Mouse (Mus musculus) heart, adult 2 months (tissue): ENCODE data around the gene Odf3l2.

ENCODE experiments used
- CTCF ChIP-seq: fragments of 200-600 bp; IDR thresholded peaks from 2 replicates; pipeline ENCODE4 v1.8.1; 2022; ENCODE audit warnings: antibody characterized with exemption, mild to moderate bottlenecking, moderate library complexity
- EP300 ChIP-seq: fragments of 200-500 bp; IDR thresholded peaks from 2 replicates; pipeline ENCODE4 v1.6.1; 2011; ENCODE audit warnings: low read depth, low read length, control low read depth; ENCODE audit not compliant: insufficient read depth
- POLR2A ChIP-seq: fragments of 200-500 bp; IDR thresholded peaks from 2 replicates; pipeline ENCODE4 v1.6.1; 2011; ENCODE audit warnings: mild to moderate bottlenecking, low read depth, low read length, control low read depth; ENCODE audit not compliant: insufficient read depth

DNA sequence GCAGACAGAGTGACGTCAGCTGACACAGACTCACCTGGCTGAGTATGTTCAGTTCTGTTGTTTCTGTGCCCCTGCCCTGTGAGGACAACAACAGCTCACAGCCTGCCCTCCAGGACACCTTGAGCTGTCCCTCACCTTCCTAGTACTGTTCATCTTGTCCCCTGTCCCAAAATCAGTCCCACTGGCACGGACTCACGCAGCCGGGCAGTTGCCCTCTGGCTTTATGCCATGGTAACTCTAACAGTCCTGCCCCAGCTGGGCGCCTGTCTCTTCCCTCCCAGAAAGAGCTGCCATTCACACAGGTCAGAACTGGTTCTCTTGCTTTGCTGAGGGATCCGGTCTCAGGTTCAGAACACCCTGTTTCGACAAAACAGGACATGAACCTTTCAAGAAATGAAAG, 7.3 kb upstream of the Odf3l2 start:
- TF ChIP-seq CTCF (no peak), POLR2A (no peak), EP300 (no peak)
